Comparison of ENCODE assay signal across 28 mouse cellular contexts in the genomic region with DNA sequence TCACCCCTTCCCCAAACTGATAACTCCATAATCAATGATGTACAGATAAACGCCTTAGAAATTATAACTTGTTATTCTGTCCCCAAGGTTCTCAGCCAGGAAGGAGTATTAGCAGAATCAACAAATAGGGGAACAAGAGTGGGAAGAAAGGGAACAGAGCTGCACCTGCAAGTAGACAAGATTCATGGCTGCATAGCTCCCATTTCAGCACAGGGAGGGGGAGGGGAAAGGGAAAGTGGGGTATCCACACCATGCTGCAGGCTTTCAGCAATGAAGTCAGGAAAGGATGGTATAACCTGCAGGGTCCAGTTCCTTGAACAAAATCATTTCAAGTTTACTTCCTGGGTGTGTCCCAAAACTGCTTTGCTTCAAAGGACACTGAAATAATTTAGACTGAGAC.
"Had no signal": no experiment of that assay in that cellular context is flagged by ENCODE, and none has a peak within 500 bp of the region (broad histone marks: within the 10 kb centered on the region; RNA-seq: fewer than 3 reads in every experiment).

No protein-coding gene starts in this region.

- H3K27ac ChIP-seq: embryonic facial prominence, embryonic 10.5 days; embryonic facial prominence, embryonic 12.5 days; embryonic facial prominence, embryonic 13.5 days; embryonic facial prominence, embryonic 15.5 days; forebrain, embryonic 10.5 days; forebrain, embryonic 12.5 days; forebrain, embryonic 13.5 days; forebrain, embryonic 15.5 days; gastrocnemius, adult 2 months; heart, adult 2 months had no signal

- DNase-seq: cerebellum, adult 2 months; cerebellum, adult 8-10 months; cerebellum, adult 9-10 months; cerebellum, adult 9-11 months; cerebellum, postnatal 10 days; cerebellum, postnatal 14 days; cerebellum, postnatal 25 days; cerebellum, postnatal 36 days; embryo, embryonic 11 days; forebrain, postnatal 0 days; gastrocnemius, adult 2 months; gastrocnemius, postnatal 10 days; gastrocnemius, postnatal 14 days; gastrocnemius, postnatal 25 days; gastrocnemius, postnatal 36 days; heart, adult 18-20 months; heart, adult 2 months had no signal

- H3K9ac ChIP-seq: embryonic facial prominence, embryonic 12.5 days; embryonic facial prominence, embryonic 13.5 days; embryonic facial prominence, embryonic 15.5 days; forebrain, embryonic 12.5 days; forebrain, embryonic 13.5 days; forebrain, embryonic 15.5 days; forebrain, postnatal 0 days had no signal

- H3K9me3 ChIP-seq: embryonic facial prominence, embryonic 10.5 days; embryonic facial prominence, embryonic 12.5 days; embryonic facial prominence, embryonic 13.5 days; embryonic facial prominence, embryonic 15.5 days; forebrain, embryonic 10.5 days; forebrain, embryonic 12.5 days; forebrain, embryonic 13.5 days; forebrain, embryonic 15.5 days had no signal

- H3K27me3 ChIP-seq: embryonic facial prominence, embryonic 12.5 days; forebrain, embryonic 12.5 days; forebrain, embryonic 15.5 days had no signal

- ATAC-seq: forebrain, embryonic 13.5 days; forebrain, embryonic 14.5 days; forebrain, embryonic 15.5 days; forebrain, embryonic 16.5 days; forebrain, postnatal 0 days had no signal

- H3K4me3 ChIP-seq: embryonic facial prominence, embryonic 10.5 days; embryonic facial prominence, embryonic 12.5 days; embryonic facial prominence, embryonic 13.5 days; embryonic facial prominence, embryonic 15.5 days; erythroblast, embryonic 14.5 days; forebrain, embryonic 10.5 days; forebrain, embryonic 12.5 days; forebrain, embryonic 13.5 days; forebrain, embryonic 15.5 days; gastrocnemius, adult 2 months; heart, adult 2 months had no signal

- H3K36me3 ChIP-seq: embryonic facial prominence, embryonic 10.5 days; embryonic facial prominence, embryonic 12.5 days; embryonic facial prominence, embryonic 13.5 days; embryonic facial prominence, embryonic 15.5 days; forebrain, embryonic 10.5 days; forebrain, embryonic 12.5 days; forebrain, embryonic 15.5 days had no signal

- H3K4me1 ChIP-seq: embryonic facial prominence, embryonic 10.5 days; embryonic facial prominence, embryonic 12.5 days; embryonic facial prominence, embryonic 13.5 days; embryonic facial prominence, embryonic 15.5 days; forebrain, embryonic 10.5 days; forebrain, embryonic 12.5 days; forebrain, embryonic 13.5 days; forebrain, embryonic 15.5 days had no signal

- H3K4me2 ChIP-seq: embryonic facial prominence, embryonic 12.5 days; embryonic facial prominence, embryonic 13.5 days; embryonic facial prominence, embryonic 15.5 days; forebrain, embryonic 12.5 days; forebrain, embryonic 13.5 days; forebrain, embryonic 15.5 days had no signal
